Mouse (Mus musculus) C3H10T1/2 (cell line): Measurements from ENCODE around the gene Nr3c2. TPM values are rescaled to one million over a fixed set of nuclear protein-coding genes. Genes with fewer than 3 reads are reported as not detected.

ENCODE experiments used
- polyA plus RNA-seq, 2 experiments: library from polyadenylated mRNA; unstranded; fragments of >200 nt; fragmentation: generic; extraction: Trizol; gene quantifications; one replicate each; pipeline ENCODE4 v1.2.1; 2012; ENCODE audit warnings: missing spikeins in 2 of 2

The Nr3c2 gene
- polyA plus RNA-seq = under 1 TPM; 0.01 to 0.39 TPM

GRCm38 (mm10) chr8:76899411-76900154, at the start of gene Nr3c2:
Nr3c2 (plus strand) TSS chr8:76899442.

